Mouse (Mus musculus) thymus, adult 18-20 months (tissue): Measurements from ENCODE around the gene Pbx1.

Experiments used
- DNase-seq, 2 experiments: peaks; one replicate each; pipeline ENCODE4 v3.0.0; 2022; ENCODE audit warnings: mixed read lengths in 2 of 2

Gene Pbx1

GRCm38 (mm10) chr1:168293673-168294072 is 138.4 kb downstream of the Pbx1 start:
- no peak for DNase-seq

DNA sequence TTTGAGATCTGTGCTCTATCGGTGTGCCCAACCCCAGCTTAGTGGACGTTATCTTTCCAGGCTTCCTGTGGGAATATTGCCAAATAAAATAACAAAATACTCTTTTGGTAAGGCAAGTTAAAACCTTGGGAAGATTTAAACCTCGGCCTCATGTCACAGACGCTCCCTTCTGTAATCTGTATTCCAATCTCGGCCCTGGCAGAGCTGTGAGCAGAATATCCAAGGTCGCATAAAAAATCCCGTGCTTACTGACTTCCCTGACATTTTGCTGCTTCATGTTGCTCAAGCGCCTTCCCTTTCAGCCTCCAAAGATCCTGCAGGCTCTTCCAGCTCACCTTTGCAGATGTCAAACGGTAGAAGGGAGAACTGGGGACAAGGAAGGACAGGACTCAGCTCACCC is 140.0 kb downstream of the Pbx1 start:
- no peak for DNase-seq

- no peak for DNase-seq
Observed at GRCm38 (mm10) chr1:168291643-168292040, 140.4 kb downstream of the Pbx1 start.

DNA sequence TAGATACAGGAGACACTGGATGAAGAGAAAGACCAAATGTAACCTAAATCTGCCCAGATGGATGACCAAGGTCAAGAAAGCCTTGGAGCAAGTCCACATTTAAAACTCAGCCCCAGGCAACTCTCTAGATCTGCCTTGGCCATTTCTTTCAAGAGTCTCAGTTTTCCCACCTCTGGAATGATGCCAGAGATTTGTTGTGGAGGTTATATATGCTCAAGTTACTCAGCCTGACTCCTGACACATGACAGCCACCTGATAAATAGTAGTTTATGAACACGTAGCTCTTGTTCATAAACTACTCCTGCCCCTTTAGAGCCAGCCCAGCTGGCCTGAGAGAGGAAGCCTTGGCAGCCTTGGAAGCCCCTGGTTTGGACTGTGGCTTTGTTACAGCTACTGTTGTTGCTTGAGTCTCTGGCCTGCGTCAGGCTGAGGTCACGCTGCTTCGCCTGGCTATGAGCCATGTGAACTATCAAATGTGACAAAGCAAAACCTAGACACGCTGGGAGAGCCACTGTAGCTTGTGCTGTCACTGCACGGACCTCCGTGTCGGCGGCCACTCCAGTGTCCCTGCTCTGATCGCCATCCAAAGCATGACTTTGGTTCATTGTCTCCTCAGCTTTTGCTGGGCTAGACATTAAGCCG is 140.9 kb downstream of the Pbx1 start:
- DNase-seq = no peak

- DNase-seq = no peak
Observed at GRCm38 (mm10) chr1:168290236-168290985, 141.7 kb downstream of the Pbx1 start.

DNA sequence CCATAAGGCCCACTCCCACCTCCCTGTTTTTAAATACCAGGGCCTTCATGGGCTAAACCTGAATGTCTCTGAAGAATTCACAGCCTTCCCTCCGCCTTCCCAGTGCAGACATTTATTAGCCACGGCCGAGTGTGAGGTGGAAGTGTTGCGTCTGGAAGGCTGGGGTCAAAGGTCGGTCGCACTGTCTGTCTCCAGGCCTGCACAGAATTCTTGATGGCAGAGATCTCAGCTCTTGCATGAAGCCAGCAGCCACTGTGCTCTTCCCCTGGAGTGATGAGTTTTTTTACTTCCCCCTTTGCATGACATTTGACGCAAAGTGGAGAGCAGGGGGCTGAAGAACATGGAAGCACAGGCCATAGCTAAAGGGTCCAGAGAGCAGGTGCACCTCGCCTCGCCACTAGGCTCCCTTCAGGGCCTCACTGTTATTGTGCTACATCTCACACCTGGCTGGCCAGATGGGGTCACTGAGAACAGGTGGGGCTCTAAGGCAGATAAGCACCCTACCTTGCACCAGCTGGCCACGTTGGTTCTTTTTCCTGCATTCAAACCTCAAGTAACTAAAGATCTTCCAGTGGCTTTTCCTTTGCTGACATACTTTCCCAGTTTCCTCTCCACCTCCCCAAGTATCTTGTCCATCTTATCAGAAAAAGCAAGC is 143.1 kb downstream of the Pbx1 start:
- no peak for DNase-seq

DNA sequence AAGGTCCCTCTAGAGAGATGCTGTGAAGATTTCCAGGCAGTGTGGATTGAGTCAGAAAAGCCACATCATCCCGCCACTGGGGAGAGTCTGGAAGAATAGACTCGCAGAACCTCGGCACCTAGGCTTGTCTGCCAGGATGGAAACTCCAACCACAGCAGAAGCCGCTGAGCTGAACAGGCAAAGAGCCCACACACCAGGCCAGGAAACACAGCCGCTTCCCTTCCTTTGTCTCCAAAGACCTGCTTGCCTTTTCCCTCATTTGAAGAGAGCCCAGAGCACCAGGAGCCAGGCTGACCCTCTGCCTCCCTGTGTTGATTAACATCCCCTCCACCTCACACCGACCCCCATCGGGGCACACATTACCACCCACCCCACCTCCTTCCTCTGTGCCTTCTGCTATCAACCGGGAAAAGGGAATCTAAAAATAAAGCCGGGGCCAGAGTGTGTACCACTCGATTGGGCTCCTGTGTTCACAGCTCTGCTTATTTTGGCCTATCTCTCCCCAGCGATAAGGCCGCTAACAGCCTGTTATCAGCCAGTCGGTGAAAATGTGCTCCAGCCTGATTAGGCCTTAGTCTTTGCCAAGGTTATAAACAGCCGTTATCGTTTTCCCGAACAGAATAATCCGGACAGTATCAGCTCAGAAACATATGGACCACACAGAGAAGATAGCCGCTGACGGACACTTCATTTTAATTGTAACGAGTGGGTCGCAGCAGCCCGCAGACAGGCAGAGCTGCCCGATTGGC is 144.1 kb downstream of the Pbx1 start:
- DNase-seq = no peak

- no peak for DNase-seq
Observed at GRCm38 (mm10) chr1:168286862-168287650, 145.0 kb downstream of the Pbx1 start.

DNA sequence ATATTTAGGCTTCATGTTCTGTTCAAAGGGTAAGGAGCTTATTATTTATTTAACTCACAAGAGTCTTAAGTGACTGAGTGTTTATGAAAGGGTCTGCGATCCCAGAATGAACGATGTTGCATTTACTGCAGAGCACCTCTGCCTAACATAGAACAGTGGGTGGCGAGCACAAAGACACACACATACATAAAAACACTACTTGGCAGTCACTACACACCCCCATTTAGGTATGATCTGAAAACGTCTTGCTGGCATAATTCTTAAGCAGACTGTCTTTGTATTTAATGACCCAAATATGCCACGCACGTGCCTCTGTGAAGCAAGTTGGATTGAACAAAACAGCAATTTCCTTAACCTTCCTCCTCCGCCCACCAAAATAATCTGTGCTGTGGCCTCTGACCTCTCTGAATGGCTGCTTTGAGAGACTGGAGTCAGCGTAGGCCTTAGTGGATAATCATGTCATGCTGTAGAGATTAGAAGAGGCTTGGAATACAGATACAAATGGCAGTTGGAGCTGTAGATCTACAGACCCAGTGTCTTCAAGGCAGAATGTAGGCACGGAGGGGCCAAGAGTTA is 147.4 kb downstream of the Pbx1 start:
- no peak for DNase-seq

DNA sequence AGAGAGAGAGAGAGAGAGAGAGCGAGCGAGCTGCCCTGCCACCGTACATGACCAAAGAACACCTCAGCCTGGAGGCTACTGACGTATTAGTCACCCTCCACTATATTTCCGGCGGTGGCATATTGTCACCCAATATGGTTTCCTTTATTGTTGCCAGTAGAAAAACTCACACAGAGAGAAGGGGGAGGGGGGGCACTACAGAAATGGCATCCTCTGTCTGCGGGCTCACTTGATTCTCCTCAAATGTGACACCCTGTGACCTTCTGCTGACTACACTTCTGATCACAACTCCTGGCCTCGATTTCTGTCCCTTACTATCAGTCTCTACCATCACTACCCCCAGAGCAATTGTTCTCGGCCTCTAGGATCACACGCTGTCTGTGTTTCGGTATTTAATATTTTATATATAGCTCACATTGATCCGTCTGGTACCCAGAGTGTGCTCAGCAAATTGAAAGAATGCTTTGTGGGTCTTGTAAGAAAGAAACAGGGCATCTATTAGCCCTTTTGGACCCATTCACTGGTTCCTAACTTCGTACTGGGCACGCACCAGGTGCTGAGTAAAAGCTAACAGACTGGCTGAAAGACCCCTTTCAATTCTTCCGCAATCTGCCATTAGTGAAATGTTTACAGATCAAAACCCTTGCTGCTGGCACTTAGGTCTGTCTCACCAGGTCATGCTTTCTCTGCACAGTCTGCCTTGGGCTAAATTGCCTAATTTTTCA is 148.1 kb downstream of the Pbx1 start:
- DNase-seq = no peak

- DNase-seq = no peak
Observed at GRCm38 (mm10) chr1:168283421-168283820, 148.6 kb downstream of the Pbx1 start.

DNA sequence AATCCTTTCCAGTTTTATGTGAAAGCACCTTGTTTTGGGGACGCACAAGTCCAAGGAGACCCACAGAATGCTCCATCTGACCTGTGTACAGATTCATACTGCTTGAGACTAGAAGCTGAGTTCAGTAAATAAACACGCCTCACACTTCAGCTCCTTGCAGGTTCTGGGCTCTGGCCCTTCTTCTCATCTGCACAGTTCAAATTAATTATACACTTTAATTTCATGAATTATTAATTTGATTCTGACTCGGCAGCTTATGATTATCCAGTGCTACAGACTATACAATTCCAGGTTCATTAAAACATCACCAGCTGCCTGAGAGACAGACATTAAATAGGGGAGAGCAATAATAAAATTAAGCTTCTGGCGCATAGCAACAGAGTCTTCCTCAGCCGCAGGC is 156.4 kb downstream of the Pbx1 start:
- DNase-seq = no peak

DNA sequence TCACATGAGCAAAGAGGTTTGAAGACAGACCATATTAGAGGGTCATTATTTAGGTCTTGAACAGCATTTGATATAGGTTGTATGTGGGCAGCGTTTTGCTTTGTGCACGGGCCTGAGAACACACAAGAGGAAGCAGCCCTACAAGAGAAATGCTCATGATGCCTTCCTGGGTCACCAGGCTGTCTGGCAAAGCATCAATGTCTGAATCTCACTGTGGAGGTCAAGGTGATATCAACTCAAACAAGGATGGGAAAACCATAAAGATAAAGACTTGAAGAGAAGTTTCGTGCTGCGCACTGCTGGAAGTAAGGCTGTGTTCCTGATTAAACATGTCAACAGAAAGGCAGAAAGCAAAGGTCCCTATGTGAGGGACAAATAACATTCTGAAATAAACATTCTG is 157.8 kb downstream of the Pbx1 start:
- DNase-seq = no peak

DNA sequence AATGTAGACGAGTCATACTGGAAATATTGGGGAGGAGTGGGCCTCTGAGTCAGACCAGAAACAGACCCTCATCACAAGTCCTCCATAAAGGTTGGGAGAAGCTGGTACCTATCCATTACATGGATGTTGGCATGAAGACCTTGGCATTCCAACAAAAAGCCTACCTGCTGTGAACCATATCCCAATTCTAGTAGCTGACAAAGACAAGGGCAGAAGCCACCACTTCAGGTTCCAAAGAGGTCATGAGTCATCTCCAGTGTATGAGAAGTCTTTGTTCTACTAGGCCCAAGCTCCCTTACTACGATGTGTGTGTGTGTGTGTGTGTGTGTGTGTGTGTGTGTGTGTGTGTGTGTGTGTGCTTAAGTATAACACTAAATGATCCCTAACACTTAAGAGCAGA is 160.0 kb downstream of the Pbx1 start:
- DNase-seq = no peak

DNA sequence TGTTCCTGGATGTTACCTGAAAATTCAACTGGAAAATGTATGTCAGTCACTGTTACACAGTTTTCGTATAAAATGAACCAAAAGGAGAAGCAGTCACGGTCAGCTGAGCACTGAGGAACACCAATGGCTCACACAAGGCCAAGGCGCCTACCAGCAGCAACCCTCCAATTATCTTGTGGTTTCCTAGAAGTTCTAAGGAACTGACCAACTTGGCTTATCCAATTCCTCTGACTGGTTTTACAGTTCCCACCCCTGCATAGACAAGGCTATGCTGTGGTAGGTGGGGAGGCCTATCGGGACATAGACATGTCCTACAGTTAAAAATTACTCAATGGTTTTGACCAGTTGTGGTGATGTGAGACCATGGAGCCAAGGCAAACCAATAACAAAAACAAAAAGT is 160.9 kb downstream of the Pbx1 start:
- DNase-seq = no peak

GRCm38 (mm10) chr1:168268751-168269623 is 163.1 kb downstream of the Pbx1 start:
- DNase-seq = no peak

GRCm38 (mm10) chr1:168268224-168268623 is 163.8 kb downstream of the Pbx1 start:
- no peak for DNase-seq

DNA sequence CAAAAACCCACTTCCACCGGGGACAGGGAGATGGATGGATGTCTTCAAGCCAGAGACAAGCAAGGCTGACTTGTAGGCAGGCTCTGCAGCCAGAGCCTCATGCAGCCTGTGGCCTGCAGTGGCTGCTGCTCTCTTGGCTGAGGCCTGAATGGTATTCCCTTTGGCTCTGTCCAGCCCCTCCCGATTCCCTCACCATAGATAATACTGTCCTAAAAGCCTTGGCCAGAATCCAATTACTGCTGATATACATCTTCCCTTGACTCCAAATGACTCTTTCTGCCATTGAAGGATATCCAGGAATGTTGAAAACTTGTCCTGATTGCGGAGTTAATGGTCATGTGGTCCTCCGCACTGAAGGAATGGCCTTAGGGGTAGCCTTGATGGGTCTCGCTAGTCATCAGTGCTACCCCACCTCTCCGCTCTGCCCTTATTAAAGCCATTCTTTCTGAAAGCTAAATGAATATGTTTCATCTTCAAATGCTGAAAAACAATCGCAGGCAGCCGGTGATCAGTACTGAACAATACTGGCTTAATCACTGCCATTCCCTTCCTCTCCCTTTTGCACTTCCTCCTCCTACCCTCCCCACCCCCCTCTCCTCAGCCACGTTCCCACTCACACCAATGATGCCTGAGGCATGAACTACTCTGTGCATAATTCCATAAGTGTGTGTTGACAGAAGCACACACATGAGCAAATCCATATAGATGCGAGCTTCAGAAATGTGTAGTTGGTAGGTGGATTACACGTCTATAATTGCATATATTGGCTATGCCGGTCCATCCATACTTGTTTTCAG is 166.3 kb downstream of the Pbx1 start:
- DNase-seq = no peak

- DNase-seq = no peak
Observed at GRCm38 (mm10) chr1:168265090-168265489, 167.0 kb downstream of the Pbx1 start.

- no peak for DNase-seq
Observed at GRCm38 (mm10) chr1:168260391-168260790, 171.7 kb downstream of the Pbx1 start.
